Mouse (Mus musculus) limb, embryonic 14.5 days (tissue): ENCODE data around the gene Cpsf3. TPM values are rescaled to one million over a fixed set of nuclear protein-coding genes. Genes with fewer than 3 reads are reported as not detected.

Experiments
- ATAC-seq: fragments of 200-750 bp; cut with Nextera tagmentation; 2 replicates; pipeline ENCODE4 v1.8.0; 2017; ENCODE audit warnings: low read depth, moderate number of reproducible peaks, moderate TSS enrichment; ENCODE audit not compliant: low FRiP score
- DNase-seq: peaks from one replicate; pipeline ENCODE4 v3.0.0-alpha.2; 2015; ENCODE audit warnings: low spot score
- H3K27ac ChIP-seq: fragments of 300-500 bp; sonication (generic); replicated peaks from 2 replicates; pipeline ENCODE4 v1.5.1; 2014; ENCODE audit warnings: low read depth, mild to moderate bottlenecking, low read length, moderate library complexity, mixed read lengths
- H3K27me3 ChIP-seq: fragments of 300-500 bp; sonication (generic); 2 replicates; pipeline ENCODE4 v1.6.1; 2014; ENCODE audit warnings: low read length, mixed read lengths; ENCODE audit not compliant: control insufficient read depth, insufficient read depth
- H3K36me3 ChIP-seq: fragments of 300-500 bp; sonication (generic); 2 replicates; pipeline ENCODE4 v1.6.1; 2014; ENCODE audit warnings: mild to moderate bottlenecking, low read length, moderate library complexity, mixed read lengths; ENCODE audit not compliant: control insufficient read depth, insufficient read depth
- H3K4me1 ChIP-seq: fragments of 300-500 bp; sonication (generic); 2 replicates; pipeline ENCODE4 v1.6.1; 2014; ENCODE audit warnings: antibody characterized with exemption, low read length, mixed read lengths; ENCODE audit not compliant: control insufficient read depth, insufficient read depth
- H3K4me2 ChIP-seq: fragments of 300-500 bp; sonication (generic); replicated peaks from 2 replicates; pipeline ENCODE4 v1.6.1; 2014; ENCODE audit warnings: low read depth, mild to moderate bottlenecking, low read length, moderate library complexity; ENCODE audit not compliant: severe bottlenecking
- H3K4me3 ChIP-seq: fragments of 300-500 bp; sonication (generic); replicated peaks from 2 replicates; pipeline ENCODE4 v1.5.1; 2014; ENCODE audit warnings: low read length
- H3K9ac ChIP-seq: fragments of 300-500 bp; sonication (generic); 2 replicates; pipeline ENCODE4 v1.6.1; 2014; ENCODE audit warnings: mild to moderate bottlenecking, low read depth, low read length, moderate library complexity; ENCODE audit not compliant: severe bottlenecking
- H3K9me3 ChIP-seq: fragments of 300-500 bp; sonication (generic); 2 replicates; pipeline ENCODE4 v1.6.1; 2016; ENCODE audit warnings: low read length; ENCODE audit not compliant: control insufficient read depth
- POLR2A ChIP-seq: fragments of 200-500 bp; IDR thresholded peaks from 2 replicates; pipeline ENCODE4 v1.8.0; 2012; ENCODE audit warnings: inconsistent platforms, mild to moderate bottlenecking, moderate library complexity, borderline replicate concordance; ENCODE audit not compliant: insufficient read depth, insufficient read length; ENCODE audit errors: extremely low read depth
- WGBS: fragments of 180-500 bp; shearing (Covaris S2); extraction: QIAGEN DNeasy Blood & Tissue Kit; methylation state at CpG from one replicate; pipeline ENCODE4 v1.1.7; 2014; 5-methylcytosine and 5-hydroxymethylcytosine counted together
- polyA plus RNA-seq, 2 experiments: library from polyadenylated mRNA; depleted of rRNA in 1 of 2; stranded (reverse) in 1 of 2; unstranded in 1 of 2; fragments of >200 nt; fragmentation: Nextera tagmentation in 1 of 2; extraction: Ambion mirVana in 1 of 2; gene quantifications; 2 replicates each; pipeline versions ENCODE4 v1.2.1 to v1.2.3; 2012 to 2014

Cpsf3 gene
- polyA plus RNA-seq, 2 experiments = 70.0 to 98.7 TPM

DNA sequence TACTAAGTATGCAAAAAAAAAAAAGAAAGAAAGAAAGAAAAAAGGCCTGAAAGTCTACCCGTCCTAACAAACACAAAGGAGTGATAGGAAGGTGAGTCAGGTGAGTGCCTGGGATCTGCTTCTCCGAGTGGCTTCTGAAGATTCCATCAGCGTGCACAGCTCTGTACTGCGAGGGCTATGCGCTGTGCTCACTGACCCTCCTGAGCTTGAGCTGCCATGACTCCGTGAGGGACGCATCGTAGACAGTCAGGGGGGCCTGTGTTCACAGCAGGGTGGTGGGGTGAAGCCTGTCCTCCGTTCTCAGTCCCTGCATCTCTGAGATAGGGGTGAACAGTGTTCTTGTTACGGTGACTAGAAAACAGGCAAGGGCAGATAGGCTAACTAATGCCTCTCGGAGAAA is 13.7 kb downstream of the Cpsf3 start:
- no peaks in the 10 kb centered on the region for H3K9me3 ChIP-seq
- DNase-seq = no peak
- H3K4me2 ChIP-seq = no peak overlapping the region
- no peak overlapping the region for H3K9ac ChIP-seq
- no peak overlapping the region for H3K27ac ChIP-seq
- no peak overlapping the region for H3K4me3 ChIP-seq
- no peaks in the 10 kb centered on the region for H3K27me3 ChIP-seq
- TF ChIP-seq POLR2A = no peak
- H3K4me1 ChIP-seq = no peaks in the 10 kb centered on the region
- ATAC-seq = no peak
- 94% methylated on average over 11 of the region's 11 CpGs for WGBS
- H3K36me3 ChIP-seq = peaks cover 86% of the 10 kb centered on the region

DNA sequence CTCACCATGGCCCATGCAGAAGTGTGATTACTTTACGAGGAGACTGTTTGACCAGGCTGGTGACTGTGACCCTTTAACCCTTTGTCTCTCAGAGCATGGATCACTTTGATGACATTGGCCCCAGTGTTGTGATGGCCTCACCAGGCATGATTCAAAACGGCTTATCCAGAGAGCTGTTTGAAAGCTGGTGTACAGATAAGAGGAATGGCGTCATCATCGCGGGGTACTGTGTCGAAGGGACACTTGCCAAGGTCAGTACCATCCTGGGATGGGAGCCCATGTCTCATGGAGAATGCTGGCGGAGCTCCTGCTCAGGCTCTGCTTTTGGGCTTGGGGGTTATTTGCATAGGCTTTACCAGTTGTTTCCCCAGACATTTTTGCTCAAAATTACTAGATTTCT is 16.1 kb downstream of the Cpsf3 start:
- H3K27ac ChIP-seq = no peak overlapping the region
- peaks cover 85% of the 10 kb centered on the region for H3K36me3 ChIP-seq
- no peaks in the 10 kb centered on the region for H3K4me1 ChIP-seq
- no peaks in the 10 kb centered on the region for H3K27me3 ChIP-seq
- no peaks in the 10 kb centered on the region for H3K9me3 ChIP-seq
- 84% methylated on average over 7 of the region's 7 CpGs for WGBS
- H3K9ac ChIP-seq = no peak overlapping the region
- TF ChIP-seq POLR2A = no peak
- no peak overlapping the region for H3K4me2 ChIP-seq
- ATAC-seq = no peak
- DNase-seq = no peak
- no peak overlapping the region for H3K4me3 ChIP-seq

DNA sequence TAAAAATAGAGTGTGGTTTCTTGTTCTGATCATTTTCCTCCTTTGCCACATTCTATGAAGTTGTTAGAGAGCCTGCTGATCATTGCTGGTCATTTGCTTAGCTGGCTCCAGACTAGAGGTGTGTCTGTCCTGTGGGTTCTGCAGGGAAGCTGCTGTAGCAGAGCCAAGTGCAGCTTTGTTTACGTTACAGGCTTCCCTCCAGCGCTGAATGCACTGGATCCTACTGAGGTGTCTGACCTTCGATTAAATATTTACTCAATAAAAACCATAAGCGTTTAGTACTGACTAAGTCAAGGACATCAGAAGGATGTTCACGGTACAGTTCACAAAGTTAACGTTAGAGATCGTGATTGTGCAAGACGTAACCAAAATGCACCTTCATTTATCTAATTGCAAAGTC is 16.7 kb downstream of the Cpsf3 start:
- no peak overlapping the region for H3K9ac ChIP-seq
- 91% methylated on average over 8 of the region's 8 CpGs for WGBS
- H3K4me2 ChIP-seq = no peak overlapping the region
- ATAC-seq (no peak), DNase-seq (no peak)
- peaks cover 85% of the 10 kb centered on the region for H3K36me3 ChIP-seq
- H3K4me1 ChIP-seq = no peaks in the 10 kb centered on the region
- H3K27me3 ChIP-seq = no peaks in the 10 kb centered on the region
- TF ChIP-seq POLR2A = no peak
- no peaks in the 10 kb centered on the region for H3K9me3 ChIP-seq
- no peak overlapping the region for H3K4me3 ChIP-seq
- H3K27ac ChIP-seq = no peak overlapping the region

DNA sequence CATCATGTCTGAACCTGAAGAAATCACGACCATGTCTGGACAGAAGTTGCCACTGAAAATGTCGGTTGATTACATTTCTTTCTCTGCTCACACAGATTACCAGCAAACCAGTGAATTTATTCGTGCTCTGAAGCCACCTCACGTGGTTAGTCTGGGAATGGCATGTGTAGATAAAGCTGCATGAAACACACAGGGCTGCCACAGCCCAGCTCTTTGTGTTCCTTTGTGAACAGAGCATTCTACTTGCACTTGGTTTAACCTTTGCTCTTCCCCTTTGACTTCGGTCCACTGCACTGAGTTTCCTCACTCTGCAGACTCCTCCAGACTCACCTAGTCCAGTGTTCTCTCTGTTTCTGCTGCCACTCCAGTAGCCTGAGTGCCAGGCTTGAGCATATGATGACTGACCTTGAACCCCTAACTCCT is 17.2 kb downstream of the Cpsf3 start:
- H3K36me3 ChIP-seq = peaks cover 85% of the 10 kb centered on the region
- no peak overlapping the region for H3K4me3 ChIP-seq
- no peaks in the 10 kb centered on the region for H3K9me3 ChIP-seq
- no peak overlapping the region for H3K9ac ChIP-seq
- H3K4me1 ChIP-seq = no peaks in the 10 kb centered on the region
- DNase-seq (no peak), ATAC-seq (no peak)
- no peaks in the 10 kb centered on the region for H3K27me3 ChIP-seq
- H3K4me2 ChIP-seq = no peak overlapping the region
- no peak overlapping the region for H3K27ac ChIP-seq
- no peak for TF ChIP-seq POLR2A
- WGBS = 89% methylated on average over 5 of the region's 5 CpGs

DNA sequence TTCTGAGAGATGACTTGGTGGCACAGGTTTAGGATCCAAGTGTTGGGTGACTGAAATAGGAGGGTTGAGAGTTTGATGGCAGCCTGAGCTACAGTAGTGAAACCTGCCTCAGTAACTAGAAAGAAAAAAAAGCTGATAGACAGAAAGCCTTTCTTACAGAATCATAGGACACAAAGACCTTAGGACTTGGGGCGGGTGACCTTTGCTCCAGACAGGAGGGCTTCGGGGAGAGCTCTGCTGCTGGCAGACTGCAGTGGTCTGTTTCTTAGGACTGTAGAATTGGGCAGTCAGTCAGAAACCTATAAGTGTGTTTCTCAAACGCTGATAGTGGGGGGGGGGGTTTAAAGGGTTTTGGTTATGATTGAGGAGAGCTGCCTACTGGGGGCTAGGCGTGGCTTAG is 20.6 kb downstream of the Cpsf3 start:
- no peak overlapping the region for H3K9ac ChIP-seq
- no peak overlapping the region for H3K4me2 ChIP-seq
- no peaks in the 10 kb centered on the region for H3K9me3 ChIP-seq
- 93% methylated on average over 4 of the region's 4 CpGs for WGBS
- no peaks in the 10 kb centered on the region for H3K27me3 ChIP-seq
- no peak overlapping the region for H3K27ac ChIP-seq
- ATAC-seq = no peak
- TF ChIP-seq POLR2A = no peak
- peaks cover 90% of the 10 kb centered on the region for H3K36me3 ChIP-seq
- H3K4me1 ChIP-seq = no peaks in the 10 kb centered on the region
- DNase-seq = no peak
- H3K4me3 ChIP-seq = no peak overlapping the region

DNA sequence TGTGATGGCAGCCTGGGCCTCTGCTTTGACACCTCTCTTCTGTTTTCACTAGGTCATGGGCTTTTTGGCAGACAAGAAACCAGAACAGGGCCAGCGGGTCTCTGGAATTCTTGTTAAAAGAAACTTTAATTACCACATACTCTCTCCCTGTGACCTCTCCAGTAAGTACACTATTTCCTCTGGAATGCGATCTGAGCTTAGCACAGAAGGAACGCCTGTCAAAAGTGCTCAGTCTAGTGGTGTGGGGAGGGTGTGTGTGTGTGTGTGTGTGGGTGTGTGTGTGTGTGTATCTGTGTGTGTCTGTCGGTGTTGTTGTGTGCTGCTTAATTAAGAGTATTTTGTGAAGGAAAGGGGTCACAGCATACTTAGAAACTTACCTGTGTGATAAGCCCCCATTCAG is 21.5 kb downstream of the Cpsf3 start:
- ATAC-seq (no peak), DNase-seq (no peak)
- H3K4me1 ChIP-seq = no peaks in the 10 kb centered on the region
- no peak overlapping the region for H3K9ac ChIP-seq
- 51% methylated on average over 4 of the region's 4 CpGs for WGBS
- H3K4me3 ChIP-seq = no peak overlapping the region
- H3K36me3 ChIP-seq = peaks cover 92% of the 10 kb centered on the region
- no peak overlapping the region for H3K27ac ChIP-seq
- H3K27me3 ChIP-seq = no peaks in the 10 kb centered on the region
- H3K9me3 ChIP-seq = no peaks in the 10 kb centered on the region
- TF ChIP-seq POLR2A = no peak
- H3K4me2 ChIP-seq = no peak overlapping the region
